Mouse (Mus musculus) ovary, adult 18-20 months (tissue): ENCODE results near the gene Cdc34b.
A peak's percentile ranks its signal among the peaks of the same experiment; 100 is the strongest.

ENCODE experiments used
- DNase-seq: peaks from one replicate; pipeline ENCODE4 v3.0.0; 2022; ENCODE audit warnings: low spot score, mixed read lengths

The Cdc34b gene

GRCm38 (mm10) chr11:94735746-94736145, 5.8 kb upstream of the Cdc34b start:
- no peak for DNase-seq

- no peak for DNase-seq
These were observed 11.5 kb downstream of the Cdc34b start for GRCm38 (mm10) chr11:94752946-94753713.

- no peak for DNase-seq
These were observed 18.3 kb downstream of the Cdc34b start for GRCm38 (mm10) chr11:94759916-94760315.

- no peak for DNase-seq
These were observed 18.8 kb downstream of the Cdc34b start for GRCm38 (mm10) chr11:94760364-94760763.

- DNase-seq = no peak
These were observed 19.2 kb downstream of the Cdc34b start for GRCm38 (mm10) chr11:94760799-94761198.

GRCm38 (mm10) chr11:94762281-94762680, 20.7 kb downstream of the Cdc34b start:
- no peak for DNase-seq

- DNase-seq = no peak
These were observed 21.2 kb downstream of the Cdc34b start for GRCm38 (mm10) chr11:94762775-94763174.

GRCm38 (mm10) chr11:94767241-94767640, 25.7 kb downstream of the Cdc34b start:
- no peak for DNase-seq

GRCm38 (mm10) chr11:94772363-94773055, 30.9 kb downstream of the Cdc34b start:
- no peak for DNase-seq

- no peak for DNase-seq
These were observed 32.3 kb downstream of the Cdc34b start for GRCm38 (mm10) chr11:94773851-94774250.

GRCm38 (mm10) chr11:94774887-94775497, 33.4 kb downstream of the Cdc34b start:
- DNase-seq = no peak

- DNase-seq = no peak
These were observed 41.0 kb downstream of the Cdc34b start, which contains the start of gene Tmem92 for GRCm38 (mm10) chr11:94782603-94783002. TSS of gene Tmem92 (minus strand) at chr11:94782703.

- DNase-seq = peak; percentile 21
These were observed 43.7 kb downstream of the Cdc34b start for GRCm38 (mm10) chr11:94785247-94785646.

- no peak for DNase-seq
These were observed 50.1 kb downstream of the Cdc34b start for GRCm38 (mm10) chr11:94791700-94792099.
